8 mouse cellular contexts compared by ENCODE assay signal in genomic region chr10:52703688-52704087, GRCm38 (mm10). TPM values are rescaled to one million over a fixed set of nuclear protein-coding genes. Genes with fewer than 3 reads are reported as not detected.
A peak's percentile ranks its signal among the peaks of the same experiment; 100 is the strongest.
DNase-seq lines count a peak whose midpoint lies in the region; ATAC-seq lines count a peak whose summit lies in the region.

No protein-coding gene starts in this region.

- no peak overlapping the region for H3K27ac ChIP-seq in heart, embryonic 14.5 days (replicated peaks in 1 of 2; ENCODE audit: control insufficient read depth in 1 of 2, insufficient read depth in 1 of 2, low read depth in 2 of 2, low read length in 2 of 2)
- H3K27ac ChIP-seq in neural tube, embryonic 11.5 days (ENCODE audit: low read depth, low read length): no peak overlapping the region
- H3K27ac ChIP-seq in limb, embryonic 15.5 days: no peak overlapping the region

- H3K4me2 ChIP-seq in heart, embryonic 14.5 days (ENCODE audit: low read length): peak overlapping the region; percentile 85
- H3K4me2 ChIP-seq in neural tube, embryonic 11.5 days (ENCODE audit: low read depth): peak overlapping the region; percentile 80; the same call in 1 of the 2 replicates
- H3K4me2 ChIP-seq in limb, embryonic 15.5 days: peak overlapping the region; percentile 79

- H3K36me3 ChIP-seq in heart, embryonic 14.5 days (ENCODE audit: control insufficient read depth, insufficient read depth, low read length): no peaks in the 10 kb centered on the region
- H3K36me3 ChIP-seq in neural tube, embryonic 11.5 days (ENCODE audit: control insufficient read depth, insufficient read depth, low read length): no peaks in the 10 kb centered on the region
- H3K36me3 ChIP-seq in limb, embryonic 15.5 days: no peaks in the 10 kb centered on the region

- no peak overlapping the region for H3K9ac ChIP-seq in heart, embryonic 14.5 days (ENCODE audit: low read length)
- H3K9ac ChIP-seq in neural tube, embryonic 11.5 days (ENCODE audit: low read length): no peak overlapping the region
- H3K9ac ChIP-seq in limb, embryonic 15.5 days: no peak overlapping the region

- no peaks in the 10 kb centered on the region for H3K27me3 ChIP-seq in heart, embryonic 14.5 days (ENCODE audit: control insufficient read depth, insufficient read depth, low read length)
- H3K27me3 ChIP-seq in neural tube, embryonic 11.5 days (ENCODE audit: control insufficient read depth, insufficient read depth, low read length): no peaks in the 10 kb centered on the region
- H3K27me3 ChIP-seq in limb, embryonic 15.5 days: no peaks in the 10 kb centered on the region

- H3K9me3 ChIP-seq in heart, embryonic 14.5 days (ENCODE audit: control insufficient read depth, low read length): no peaks in the 10 kb centered on the region
- H3K9me3 ChIP-seq in neural tube, embryonic 11.5 days (ENCODE audit: control insufficient read depth, low read length): no peaks in the 10 kb centered on the region
- no peaks in the 10 kb centered on the region for H3K9me3 ChIP-seq in limb, embryonic 15.5 days

- ATAC-seq in heart, embryonic 14.5 days (ENCODE audit: insufficient number of reproducible peaks, insufficient read depth, low FRiP score, low read depth): no peak
- ATAC-seq in neural tube, embryonic 11.5 days (ENCODE audit: insufficient read depth, low FRiP score, low TSS enrichment): peak; percentile 17
- ATAC-seq in limb, embryonic 15.5 days (ENCODE audit: insufficient number of reproducible peaks, low FRiP score, low TSS enrichment, low read depth): no peak

- H3K4me3 ChIP-seq in heart, embryonic 14.5 days (ENCODE audit: control insufficient read depth in 1 of 2, insufficient read depth in 1 of 2, low read depth in 1 of 2, low read length in 2 of 2): peak overlapping the region in 1 of 2 experiments; percentile 41; a peak in 1 of 4 replicates
- no peak overlapping the region for H3K4me3 ChIP-seq in neural tube, embryonic 11.5 days (ENCODE audit: low read depth, low read length)
- peak overlapping the region; percentile 34 for H3K4me3 ChIP-seq in limb, embryonic 15.5 days

- no peak for DNase-seq in heart, adult 11 months
- no peak for DNase-seq in neural tube, embryonic 11.5 days (ENCODE audit: low spot score)
- DNase-seq in neural tube, embryonic 10.5 days (ENCODE audit: extremely low spot score, low spot score): no peak
- no peak for DNase-seq in adrenal gland, adult 8-10 months
- no peak for DNase-seq in left cerebral cortex, adult 18-20 months (ENCODE audit: low spot score in 2 of 2)
- no peak for DNase-seq in frontal cortex, postnatal 14 days (ENCODE audit: low spot score in 2 of 2)

- peaks cover 7 to 13% of the 10 kb centered on the region in 2 experiments; a peak in 3 of 4 replicates for H3K4me1 ChIP-seq in heart, embryonic 14.5 days (ENCODE audit: control insufficient read depth in 2 of 2, insufficient read depth in 2 of 2, low read length in 2 of 2)
- no peaks in the 10 kb centered on the region for H3K4me1 ChIP-seq in neural tube, embryonic 11.5 days (ENCODE audit: control insufficient read depth, insufficient read depth, low read length)
- peaks cover 21% of the 10 kb centered on the region for H3K4me1 ChIP-seq in limb, embryonic 15.5 days

RNA-seq across cellular contexts. Expression of gene Slc35f1, which starts 13.4 kb away (rescaled TPM):
- 1.1 and 1.2 TPM in 2 replicates for polyA plus RNA-seq in heart, embryonic 14.5 days (2014; fragmentation: Nextera tagmentation; extraction: Ambion mirVana)
- polyA plus RNA-seq in neural tube, embryonic 11.5 days (2014; fragmentation: Nextera tagmentation; extraction: Ambion mirVana): 14.8 and 17.1 TPM in 2 replicates
- 5.0 and 5.4 TPM in 2 replicates for polyA plus RNA-seq in limb, embryonic 15.5 days (2015; fragmentation: Nextera tagmentation; extraction: Ambion mirVana)
- total RNA-seq in adrenal gland, adult 8-10 months (2022): 1 to 10 TPM in 2 of 4 experiments, under 1 TPM in 2; 0.80 to 2.3 (median 1.4) TPM
- total RNA-seq in left cerebral cortex, adult 18-20 months (2021): 10 to 100 TPM; 45.5 to 52.8 TPM
